Mouse (Mus musculus): ENCODE measurements around the gene Tssk6. TPM values are rescaled to one million over a fixed set of nuclear protein-coding genes. Genes with fewer than 3 reads are reported as not detected.

Tssk6 gene
- polyA plus RNA-seq, 1 experiment from 2014 or later = 4.8 TPM

DNA sequence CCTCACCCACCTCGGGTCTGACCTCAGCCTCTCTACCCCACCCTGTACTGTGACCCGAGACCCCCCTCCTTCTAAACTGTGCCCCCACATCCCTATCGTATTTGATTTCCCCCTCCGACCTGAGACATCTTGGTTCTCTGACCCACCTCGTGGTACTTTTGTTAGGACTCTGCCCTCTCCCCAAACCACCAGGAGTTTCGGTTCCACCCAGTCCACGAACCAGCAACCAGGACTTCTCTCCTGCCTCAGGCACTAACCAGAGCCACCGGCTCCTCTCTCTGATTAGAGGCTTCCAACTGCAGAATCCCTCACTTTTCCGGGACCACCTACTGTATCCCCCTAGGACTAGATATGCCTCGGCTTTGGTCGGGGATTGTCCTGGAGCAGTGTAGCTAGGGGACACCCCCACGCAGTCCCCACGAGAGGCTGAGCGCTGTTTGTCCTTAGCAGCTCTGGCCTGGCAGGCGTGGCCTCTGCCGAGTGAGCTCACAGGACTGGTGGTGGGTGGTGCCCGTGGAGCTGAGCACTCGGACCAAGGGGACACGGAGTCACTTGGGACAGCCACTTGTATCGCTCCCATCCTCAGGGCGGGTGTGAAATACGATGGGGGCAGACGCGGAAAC lies 13.6 kb upstream of the Tssk6 start:
- WGBS = 8% methylated on average over 24 of the region's 24 CpGs

DNA sequence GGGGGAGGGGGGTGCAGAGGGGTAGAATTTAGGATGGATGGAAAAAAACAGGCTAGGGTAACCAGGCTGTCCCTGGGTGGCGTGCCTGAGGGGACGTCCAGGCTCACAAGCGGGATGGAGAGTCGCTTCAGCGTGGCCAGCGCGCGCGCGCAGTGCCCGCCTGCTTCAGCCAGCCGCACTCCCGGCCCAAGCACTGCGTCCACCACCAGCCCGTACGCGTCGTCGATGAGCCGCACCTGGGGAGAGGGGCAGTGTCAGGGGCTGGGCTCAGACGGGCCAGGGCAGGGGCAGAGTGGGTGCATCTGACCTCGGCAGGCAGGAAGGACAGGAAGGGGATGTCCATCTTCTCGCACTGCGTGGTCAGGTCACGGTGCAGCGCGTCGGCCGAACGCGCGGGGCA lies 13.1 kb upstream of the Tssk6 start:
- Histone ChIP-seq H3K4me3 (peak overlapping the region; percentile 40), H3K4me1 (peaks cover 64% of the 10 kb centered on the region), H3K9me3 (no peaks in the 10 kb centered on the region), H3K27ac (replicated peaks) (no peak overlapping the region), H3K36me3 (replicated peaks) (peaks cover 21% of the 10 kb centered on the region), H3K27me3 (replicated peaks; ENCODE audit: low read depth, poor library complexity, severe bottlenecking) (peaks cover 90% of the 10 kb centered on the region)
- 3% methylated on average over 32 of the region's 32 CpGs for WGBS
- peak; percentile 57 for DNase-seq (ENCODE audit: low spot score)

More for the DNA sequence above, 13.6 kb upstream of the Tssk6 start:
- Histone ChIP-seq H3K4me1 (peaks cover 58% of the 10 kb centered on the region), H3K9me3 (no peaks in the 10 kb centered on the region), H3K27ac (replicated peaks) (no peak overlapping the region), H3K4me3 (peak overlapping the region; percentile 40), H3K27me3 (replicated peaks; ENCODE audit: low read depth, poor library complexity, severe bottlenecking) (peaks cover 95% of the 10 kb centered on the region), H3K36me3 (replicated peaks) (peaks cover 16% of the 10 kb centered on the region)
- peak; percentile 40 for DNase-seq (ENCODE audit: low spot score)

DNA sequence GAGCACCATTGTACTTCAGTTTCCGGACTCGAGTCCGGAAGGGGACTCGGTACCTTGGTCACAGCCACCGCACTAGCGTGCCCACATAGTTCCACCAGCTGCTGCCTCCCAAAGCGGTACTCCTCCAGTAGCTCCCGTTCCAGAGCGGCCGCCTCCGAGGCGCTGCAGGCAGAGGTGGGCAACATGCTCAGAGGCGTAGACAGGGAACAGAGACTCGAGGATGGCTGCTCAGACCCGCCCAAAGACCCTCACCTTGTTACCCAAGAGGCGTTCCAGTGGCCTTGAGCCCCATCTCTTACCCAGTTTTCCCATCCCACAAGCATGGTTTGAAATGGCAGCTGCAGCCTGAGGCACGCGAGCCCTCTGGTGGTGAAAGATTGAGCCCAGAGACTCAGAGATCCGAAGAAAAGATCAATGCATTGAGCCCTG lies 11.2 kb upstream of the Tssk6 start:
- WGBS = 38% methylated on average over 19 of the region's 19 CpGs
- Histone ChIP-seq H3K27me3 (replicated peaks; ENCODE audit: low read depth, poor library complexity, severe bottlenecking) (peaks cover 70% of the 10 kb centered on the region), H3K36me3 (replicated peaks) (peaks cover 41% of the 10 kb centered on the region), H3K27ac (replicated peaks) (no peak overlapping the region), H3K4me1 (peaks cover 73% of the 10 kb centered on the region), H3K4me3 (no peak overlapping the region), H3K9me3 (no peaks in the 10 kb centered on the region)
- DNase-seq (ENCODE audit: low spot score) = peak; percentile 62

DNA sequence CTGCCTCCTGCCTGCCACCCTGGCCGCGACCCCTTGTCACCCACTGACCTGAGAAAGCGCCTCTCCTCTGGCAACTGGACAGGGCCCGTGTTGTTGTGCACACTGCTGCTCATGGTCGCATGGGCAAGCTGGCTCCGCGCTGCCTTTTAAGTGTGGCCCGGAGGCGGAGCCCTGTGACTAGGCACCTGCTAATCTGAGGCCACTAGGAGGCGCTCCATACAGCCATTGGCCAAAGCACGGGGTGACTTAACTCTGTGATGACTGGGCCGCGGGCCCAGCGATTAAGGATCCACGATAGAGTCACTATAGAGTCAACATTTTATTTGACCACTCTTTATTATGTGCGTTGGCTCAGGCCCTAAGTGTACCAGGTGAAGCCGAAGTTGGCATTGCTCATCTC lies 8.1 kb upstream of the Tssk6 start:
- Histone ChIP-seq H3K4me1 (peaks cover 51% of the 10 kb centered on the region), H3K27me3 (replicated peaks; ENCODE audit: low read depth, poor library complexity, severe bottlenecking) (peaks cover 40% of the 10 kb centered on the region), H3K9me3 (no peaks in the 10 kb centered on the region), H3K4me3 (no peak overlapping the region), H3K36me3 (replicated peaks) (peaks cover 70% of the 10 kb centered on the region), H3K27ac (replicated peaks) (no peak overlapping the region)
- WGBS = 33% methylated on average over 17 of the region's 17 CpGs
- peak; percentile 72 for DNase-seq (ENCODE audit: low spot score)

DNA sequence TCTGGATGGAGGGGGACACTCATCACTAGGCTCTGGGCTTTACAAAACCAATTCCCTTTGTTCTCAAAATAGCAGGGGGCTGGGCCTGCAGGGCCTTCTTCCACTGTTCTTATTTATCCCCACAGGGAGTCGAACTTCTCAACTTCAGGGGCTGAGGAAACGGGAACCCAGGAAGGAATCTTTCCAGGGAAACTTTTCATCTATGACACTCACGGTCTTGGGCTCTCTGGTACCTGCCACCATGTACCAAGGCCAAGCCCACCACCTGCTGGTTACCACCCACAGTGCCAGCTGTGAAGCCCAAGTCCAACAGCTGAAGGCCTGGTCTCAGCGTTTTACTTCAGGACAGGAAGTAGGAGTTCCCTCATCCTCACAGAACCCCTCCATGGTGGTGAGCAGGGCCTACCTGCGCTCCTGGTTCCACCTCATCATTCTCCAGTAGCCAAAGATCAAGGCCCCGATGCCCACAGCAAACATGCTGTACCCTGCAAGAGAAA lies 7.1 kb upstream of the Tssk6 start:
- H3K4me1 ChIP-seq = peaks cover 44% of the 10 kb centered on the region
- WGBS = 54% methylated on average over 6 of the region's 6 CpGs
- H3K36me3 ChIP-seq (replicated peaks) = peaks cover 79% of the 10 kb centered on the region

DNA sequence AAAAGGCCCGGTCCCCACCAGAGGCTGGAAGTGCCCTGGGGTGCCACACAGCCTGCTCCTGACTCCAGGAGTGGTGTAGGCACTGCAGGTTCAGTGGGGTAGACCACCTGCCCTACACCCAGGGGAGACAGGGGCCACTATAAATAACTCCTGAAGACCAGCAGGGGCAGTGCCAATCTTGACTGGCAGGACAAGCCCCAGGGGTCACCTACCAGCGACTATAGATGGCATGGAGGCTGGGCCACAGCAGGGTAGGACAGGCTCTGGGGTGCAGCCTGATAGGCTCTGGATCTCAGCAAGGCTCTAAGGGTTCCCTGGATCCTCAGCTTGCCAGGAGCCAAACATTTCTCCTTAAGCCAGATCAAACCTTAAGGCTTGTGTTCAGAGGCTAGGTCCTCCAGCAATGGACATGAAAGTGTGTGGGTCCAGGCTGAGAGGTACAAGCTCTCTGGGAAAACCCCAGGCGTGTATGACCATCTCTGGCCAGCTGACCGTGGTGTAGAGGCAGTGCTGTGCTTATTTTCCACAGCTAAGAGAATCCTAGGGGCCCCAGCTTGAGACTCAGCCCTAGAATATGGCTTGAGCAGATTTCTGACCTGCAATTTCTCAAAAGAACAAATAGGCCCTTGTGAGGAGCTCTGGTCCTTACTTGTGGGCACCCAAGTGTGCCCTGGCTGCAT lies 6.1 kb upstream of the Tssk6 start:
- peaks cover 20% of the 10 kb centered on the region for H3K27me3 ChIP-seq (replicated peaks; ENCODE audit: low read depth, poor library complexity, severe bottlenecking)
- peaks cover 80% of the 10 kb centered on the region for H3K36me3 ChIP-seq (replicated peaks)
- peaks cover 50% of the 10 kb centered on the region for H3K4me1 ChIP-seq
- 72% methylated on average over 4 of the region's 4 CpGs for WGBS
- H3K4me3 ChIP-seq = no peak overlapping the region
- H3K27ac ChIP-seq (replicated peaks) = no peak overlapping the region
- no peaks in the 10 kb centered on the region for H3K9me3 ChIP-seq
- no peak for DNase-seq (ENCODE audit: low spot score)

More for the DNA sequence above, 7.1 kb upstream of the Tssk6 start:
- Histone ChIP-seq H3K27ac (replicated peaks) (no peak overlapping the region), H3K27me3 (replicated peaks; ENCODE audit: low read depth, poor library complexity, severe bottlenecking) (peaks cover 30% of the 10 kb centered on the region), H3K9me3 (no peaks in the 10 kb centered on the region), H3K4me3 (no peak overlapping the region)
- no peak for DNase-seq (ENCODE audit: low spot score)

DNA sequence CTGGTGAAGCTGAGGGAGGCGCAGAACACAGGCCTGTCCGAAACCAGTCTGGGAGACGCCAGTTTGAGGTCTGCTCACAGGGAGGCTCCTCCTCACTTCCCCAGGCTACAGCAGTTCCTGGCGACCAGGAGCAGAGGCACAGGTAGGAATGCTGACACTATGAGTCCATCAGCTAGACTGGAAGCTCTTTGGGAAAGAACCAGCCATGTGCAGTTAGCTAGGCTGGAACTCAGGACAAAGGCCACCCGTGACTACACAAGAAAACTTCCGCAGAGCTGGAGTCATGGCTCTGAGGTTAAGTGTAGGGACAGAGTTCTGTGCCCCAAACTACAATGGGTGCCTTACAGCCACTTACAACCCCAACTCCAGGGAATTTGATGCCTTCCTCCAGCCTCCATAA lies 4.1 kb upstream of the Tssk6 start:
- Histone ChIP-seq H3K9me3 (no peaks in the 10 kb centered on the region), H3K36me3 (replicated peaks) (peaks cover 69% of the 10 kb centered on the region), H3K4me1 (peaks cover 57% of the 10 kb centered on the region), H3K27ac (replicated peaks) (no peak overlapping the region), H3K27me3 (replicated peaks; ENCODE audit: low read depth, poor library complexity, severe bottlenecking) (0 out of 2 replicates have a peak, but pooled peaks cover under 1% of the 10 kb centered on the region), H3K4me3 (no peak overlapping the region)
- 87% methylated on average over 6 of the region's 6 CpGs for WGBS
- no peak for DNase-seq (ENCODE audit: low spot score)

DNA sequence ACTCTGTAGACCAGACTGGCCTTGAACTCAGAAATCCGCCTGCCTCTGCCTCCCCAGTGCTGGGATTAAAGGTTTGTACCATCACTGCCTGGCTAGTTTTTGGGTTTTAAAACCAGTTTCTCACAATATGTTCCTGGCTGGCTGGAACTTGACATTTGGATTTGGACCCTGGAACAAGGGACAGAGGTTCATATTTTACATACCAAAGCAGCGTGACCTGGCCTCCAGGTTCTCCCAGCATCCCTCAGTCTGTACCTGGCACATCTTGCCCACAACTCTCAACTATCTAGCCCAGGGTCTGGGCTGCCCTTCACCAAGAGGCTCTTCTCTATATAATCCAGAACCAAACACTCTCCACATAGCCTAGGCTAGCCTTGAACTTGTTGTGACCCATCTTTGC lies 2.1 kb upstream of the Tssk6 start:
- no peak for DNase-seq (ENCODE audit: low spot score)
- peaks cover 56% of the 10 kb centered on the region for H3K4me1 ChIP-seq
- H3K4me3 ChIP-seq = peak overlapping the region; percentile 72; the same call in 1 of the 2 replicates
- no peaks in the 10 kb centered on the region for H3K27me3 ChIP-seq (replicated peaks; ENCODE audit: low read depth, poor library complexity, severe bottlenecking)
- 90% methylated on average over 2 of the region's 2 CpGs for WGBS
- H3K36me3 ChIP-seq (replicated peaks) = peaks cover 49% of the 10 kb centered on the region
- H3K9me3 ChIP-seq = no peaks in the 10 kb centered on the region
- H3K27ac ChIP-seq (replicated peaks) = no peak overlapping the region

DNA sequence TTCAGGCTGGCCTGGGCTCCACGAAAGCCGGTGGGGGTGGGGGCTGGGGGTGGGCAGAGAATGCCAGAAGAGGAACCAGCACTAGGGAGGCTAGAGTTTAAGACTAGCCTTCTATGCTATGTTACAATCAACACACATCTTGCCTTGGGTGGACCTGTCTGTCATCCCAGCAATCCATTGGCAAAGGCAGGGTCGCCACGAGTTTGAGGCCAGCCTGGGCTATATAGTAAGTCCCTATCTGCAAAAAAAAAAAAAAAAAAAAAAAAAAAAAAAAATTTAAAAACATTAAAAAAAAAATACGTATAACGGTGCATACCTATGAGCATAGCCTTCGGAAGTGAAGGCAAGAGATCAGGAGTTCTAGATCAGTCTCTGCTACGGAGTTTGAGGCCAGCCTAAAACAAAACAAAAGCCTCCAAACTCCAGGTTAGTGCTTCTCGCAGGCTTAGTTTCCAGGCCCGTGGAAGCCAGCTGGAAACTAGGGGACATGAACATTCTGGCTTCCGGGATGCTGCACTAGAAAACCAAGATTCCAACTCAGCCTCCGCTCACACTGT lies 1.0 kb upstream of the Tssk6 start:
- H3K4me3 ChIP-seq = peak overlapping the region; percentile 72
- H3K4me1 ChIP-seq = peaks cover 48% of the 10 kb centered on the region
- no peaks in the 10 kb centered on the region for H3K27me3 ChIP-seq (replicated peaks; ENCODE audit: low read depth, poor library complexity, severe bottlenecking)
- H3K36me3 ChIP-seq (replicated peaks) = peaks cover 38% of the 10 kb centered on the region
- no peaks in the 10 kb centered on the region for H3K9me3 ChIP-seq
- peak; percentile 10 for DNase-seq (ENCODE audit: low spot score)
- WGBS = 22% methylated on average over 12 of the region's 12 CpGs
- H3K27ac ChIP-seq (replicated peaks) = peak overlapping the region; percentile 96

DNA sequence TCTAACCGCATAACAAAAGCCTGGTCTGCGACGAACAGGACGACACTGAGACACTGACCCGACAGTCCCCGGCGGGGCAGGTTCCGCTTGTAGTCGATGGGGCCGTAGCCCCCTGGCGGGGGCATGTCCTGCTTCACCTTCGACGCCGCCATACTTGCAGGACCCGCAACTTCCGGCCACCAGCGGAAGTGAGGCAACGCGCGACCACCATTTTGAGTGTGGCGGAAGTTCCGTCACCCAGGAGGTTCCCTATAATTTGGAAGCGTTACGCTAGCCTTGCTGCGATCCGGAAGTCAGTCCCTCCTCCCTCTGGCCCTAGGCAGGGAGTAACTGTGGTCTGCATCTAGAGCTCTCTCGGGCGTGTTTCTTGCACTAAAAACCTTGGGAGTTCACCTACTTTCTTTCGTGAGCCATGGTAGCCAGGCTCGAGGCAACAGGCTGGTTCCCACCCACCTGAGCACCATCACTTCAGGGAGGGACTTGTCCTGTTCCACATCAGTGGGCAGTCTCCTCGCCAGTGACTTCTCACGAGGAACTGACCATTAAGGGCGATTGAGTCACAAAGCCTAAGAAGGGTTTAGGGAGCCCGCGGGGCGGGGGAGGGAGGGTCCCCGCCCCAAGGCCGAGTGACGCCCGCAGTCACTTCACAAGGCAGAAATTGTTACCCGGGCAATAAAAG lies 361 bp upstream of the Tssk6 start:
- no peaks in the 10 kb centered on the region for H3K27me3 ChIP-seq (replicated peaks; ENCODE audit: low read depth, poor library complexity, severe bottlenecking)
- H3K9me3 ChIP-seq = no peaks in the 10 kb centered on the region
- 2% methylated on average over 41 of the region's 41 CpGs for WGBS
- peaks cover 48% of the 10 kb centered on the region for H3K4me1 ChIP-seq
- peak overlapping the region; percentile 96 for H3K27ac ChIP-seq (replicated peaks)
- H3K4me3 ChIP-seq = peak overlapping the region; percentile 72
- peaks cover 32% of the 10 kb centered on the region for H3K36me3 ChIP-seq (replicated peaks)
- DNase-seq (ENCODE audit: low spot score) = peak; percentile 98

DNA sequence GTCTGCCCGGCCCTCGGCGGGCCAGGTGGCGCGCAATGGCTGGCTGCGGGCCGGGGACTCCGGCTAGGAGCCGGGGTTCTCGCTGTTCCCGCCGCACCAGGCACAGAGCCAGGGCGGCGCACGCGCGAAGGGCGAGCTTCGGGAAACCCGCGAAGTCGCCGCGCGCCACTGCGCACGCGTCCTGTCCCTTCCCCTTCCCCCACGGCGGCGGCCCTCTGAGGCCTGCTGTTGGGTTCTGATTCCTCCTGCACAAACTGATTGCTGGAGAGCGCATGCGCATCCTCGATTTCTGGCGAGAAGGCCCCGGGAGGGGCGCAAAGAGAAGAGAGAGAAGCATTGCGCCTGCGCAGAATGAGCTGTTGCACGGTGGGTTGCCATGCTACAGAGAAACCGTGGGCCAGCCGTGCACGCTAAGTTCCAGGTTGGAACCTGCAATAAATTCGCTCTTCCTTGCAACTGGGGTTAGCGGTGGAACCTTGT lies 1.1 kb downstream of the Tssk6 start:
- Histone ChIP-seq H3K4me1 (peaks cover 42% of the 10 kb centered on the region), H3K27me3 (replicated peaks; ENCODE audit: low read depth, poor library complexity, severe bottlenecking) (no peaks in the 10 kb centered on the region), H3K4me3 (peak overlapping the region; percentile 72), H3K36me3 (replicated peaks) (peaks cover 29% of the 10 kb centered on the region), H3K27ac (replicated peaks) (peak overlapping the region; percentile 96), H3K9me3 (no peaks in the 10 kb centered on the region)
- peak; percentile 100 for DNase-seq (ENCODE audit: low spot score)
- under 1% methylated on average over 45 of the region's 45 CpGs for WGBS

DNA sequence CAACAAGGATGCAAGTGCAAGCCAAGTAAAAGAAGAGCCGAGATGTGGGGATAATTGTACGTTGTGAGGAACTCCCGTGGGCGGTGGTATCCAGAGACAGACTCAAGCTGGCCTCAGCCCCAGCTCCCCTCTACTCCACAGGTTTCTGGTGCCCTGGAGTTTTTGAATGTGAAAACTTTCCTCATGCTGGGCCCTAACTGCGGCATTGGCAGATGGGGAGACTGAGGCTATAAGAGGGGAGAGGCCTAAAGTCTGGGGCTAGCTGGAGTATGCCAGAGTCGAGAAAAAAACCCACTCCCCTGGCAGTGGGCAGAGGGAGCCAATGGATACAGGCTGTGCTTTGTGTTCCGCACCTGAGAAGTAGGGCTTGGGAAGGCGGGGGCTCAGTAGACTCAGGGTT lies 2.1 kb downstream of the Tssk6 start:
- Histone ChIP-seq H3K36me3 (replicated peaks) (peaks cover 29% of the 10 kb centered on the region), H3K4me3 (peak overlapping the region; percentile 72), H3K4me1 (peaks cover 40% of the 10 kb centered on the region), H3K27me3 (replicated peaks; ENCODE audit: low read depth, poor library complexity, severe bottlenecking) (no peaks in the 10 kb centered on the region), H3K27ac (replicated peaks) (peak overlapping the region; percentile 19; the same call in 1 of the 2 replicates), H3K9me3 (no peaks in the 10 kb centered on the region)
- no peak for DNase-seq (ENCODE audit: low spot score)
- 81% methylated on average over 8 of the region's 8 CpGs for WGBS

Measured in embryonic facial prominence, embryonic 10.5 days (tissue).